Mouse (Mus musculus) CH12.LX (cell line): ENCODE measurements around the gene Naip5.

Experiments used
- MYC ChIP-seq: IDR thresholded peaks from 2 replicates; pipeline ENCODE4 v1.6.1; 2011; ENCODE audit warnings: low read depth, mild to moderate bottlenecking, improper control_type of control experiment, low read length
- PAX5 ChIP-seq: IDR thresholded peaks from 2 replicates; pipeline ENCODE4 v1.6.1; 2012; ENCODE audit warnings: low read length, inconsistent platforms, mixed read lengths
- POLR2AphosphoS2 ChIP-seq: IDR thresholded peaks from 2 replicates; pipeline ENCODE4 v1.6.1; 2011; ENCODE audit warnings: low read depth, low read length, improper control_type of control experiment
- ZC3H11A ChIP-seq: IDR thresholded peaks from 2 replicates; pipeline ENCODE4 v1.6.1; 2012; ENCODE audit warnings: low read depth, mild to moderate bottlenecking, inconsistent platforms, low read length, improper control_type of control experiment

DNA sequence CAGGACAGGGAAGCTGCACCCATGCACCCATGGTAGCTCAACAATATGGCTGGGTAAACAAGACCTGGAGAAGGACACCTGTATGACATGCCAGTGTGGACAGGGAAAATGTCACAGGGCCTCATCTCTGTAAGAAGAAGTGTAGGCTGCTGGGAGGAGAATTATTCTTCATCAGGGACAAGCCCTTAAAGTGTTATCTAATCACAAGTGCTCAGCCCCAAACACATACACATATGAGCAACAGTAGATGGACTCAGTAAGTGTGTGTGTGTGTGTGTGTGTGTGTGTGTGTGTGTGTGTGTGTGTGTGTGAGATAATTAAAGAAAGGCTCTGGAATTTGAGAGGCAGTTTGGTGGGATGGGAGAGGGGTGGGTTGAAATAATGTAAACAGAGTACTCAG lies 45.3 kb downstream of the Naip5 start:
- TF ChIP-seq POLR2AphosphoS2: no peak
- TF ChIP-seq ZC3H11A: no peak
- TF ChIP-seq PAX5: no peak
- TF ChIP-seq MYC: no peak
